In the genomic region with DNA sequence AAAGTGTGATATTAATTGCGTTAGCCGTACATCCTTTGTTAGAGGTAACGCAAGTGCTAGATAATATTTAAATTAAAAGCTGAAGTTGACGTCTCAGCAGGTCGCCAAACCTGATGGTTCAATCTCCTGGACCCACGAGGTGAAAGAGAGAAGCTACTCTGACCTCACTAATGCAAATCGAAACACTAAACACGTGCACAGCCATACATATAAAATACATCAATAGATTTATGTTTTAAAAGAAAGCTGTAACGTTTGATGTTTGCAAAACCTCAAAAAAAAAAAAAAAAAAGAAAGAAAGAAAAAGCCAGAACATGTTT, we compare ENCODE assay signal across 9 mouse cellular contexts. TPM values are rescaled to one million over a fixed set of nuclear protein-coding genes. Genes with fewer than 3 reads are reported as not detected.
DNase-seq lines count a peak whose midpoint lies in the region; TF ChIP-seq lines count a peak whose summit lies in the region.
"Had no signal": no experiment of that assay in that cellular context is flagged by ENCODE, and none has a peak within 500 bp of the region (broad histone marks: within the 10 kb centered on the region; RNA-seq: fewer than 3 reads in every experiment).

No protein-coding gene starts in this region.

- no peak for TF ChIP-seq RAD21 in CH12.LX (IDR thresholded peaks at IDR 0.05; ENCODE audit: low read depth, low read length)

- no peaks in the 10 kb centered on the region for H3K9me3 ChIP-seq in heart, embryonic 10.5 days
- no peaks in the 10 kb centered on the region for H3K9me3 ChIP-seq in CH12.LX (replicated peaks; ENCODE audit: low read length)
- no peaks in the 10 kb centered on the region for H3K9me3 ChIP-seq in hindbrain, embryonic 10.5 days
- no peaks in the 10 kb centered on the region for H3K9me3 ChIP-seq in midbrain, embryonic 10.5 days (replicated peaks)

- H3K79me2 ChIP-seq in CH12.LX (replicated peaks; ENCODE audit: control insufficient read depth, extremely low read depth, insufficient read depth, poor library complexity, severe bottlenecking) = peaks cover 24% of the 10 kb centered on the region

- intact Hi-C loops in gastrocnemius, postnatal 14 days (cut with DNase I; ENCODE audit: low total_unique reads) = no loop called here

- no peak for TF ChIP-seq EP300 in CH12.LX (IDR thresholded peaks at IDR 0.05; ENCODE audit: low read length)

- in situ Hi-C loops in CH12.LX (cut with MboI; ENCODE audit: low pct_ligation_motif_present, low pct_unique_long_range_greater_than_20kb, low sequenced_read_pairs) = no loop called here

- H3K27me3 ChIP-seq in heart, embryonic 10.5 days (ENCODE audit: insufficient read depth, poor library complexity, severe bottlenecking) = no peaks in the 10 kb centered on the region
- H3K27me3 ChIP-seq in CH12.LX (replicated peaks) = no peaks in the 10 kb centered on the region
- H3K27me3 ChIP-seq in hindbrain, embryonic 10.5 days (ENCODE audit: insufficient read depth, poor library complexity, severe bottlenecking) = no peaks in the 10 kb centered on the region
- no peaks in the 10 kb centered on the region for H3K27me3 ChIP-seq in midbrain, embryonic 10.5 days (ENCODE audit: low read depth, poor library complexity, severe bottlenecking)
- H3K27me3 ChIP-seq: Patski had no signal

- peaks cover 2% of the 10 kb centered on the region; the same call in 1 of the 2 replicates for H3K4me1 ChIP-seq in heart, embryonic 10.5 days
- H3K4me1 ChIP-seq in CH12.LX (ENCODE audit: control insufficient read depth in 1 of 2, insufficient read depth in 2 of 2) = peaks cover 5 to 40% of the 10 kb centered on the region in 2 experiments; a peak in 2 of 4 replicates
- peaks cover 10% of the 10 kb centered on the region; the same call in 1 of the 2 replicates for H3K4me1 ChIP-seq in hindbrain, embryonic 10.5 days (replicated peaks)
- H3K4me1 ChIP-seq in midbrain, embryonic 10.5 days = peaks cover 14% of the 10 kb centered on the region

- WGBS in heart, embryonic 10.5 days = 11% methylated on average over 9 of the region's 9 CpGs
- WGBS in hindbrain, embryonic 10.5 days = 13% methylated on average over 9 of the region's 9 CpGs
- WGBS in midbrain, embryonic 10.5 days = 16% methylated on average over 9 of the region's 9 CpGs

- H3K4me3 ChIP-seq in heart, embryonic 10.5 days = peak overlapping the region; percentile 82
- H3K4me3 ChIP-seq in CH12.LX (replicated peaks in 1 of 3; ENCODE audit: low read depth in 2 of 3, low read length in 2 of 3, poor library complexity in 1 of 3) = peak overlapping the region; percentile 60 to 95 (median 75)
- H3K4me3 ChIP-seq in hindbrain, embryonic 10.5 days = peak overlapping the region; percentile 83
- H3K4me3 ChIP-seq in midbrain, embryonic 10.5 days = peak overlapping the region; percentile 88

- dilution Hi-C loops in CH12.LX (cut with MboI; ENCODE audit: extremely low pct_ligation_motif_present, extremely low pct_unique_long_range_greater_than_20kb, low sequenced_read_pairs) = no loop called here

- no peak for DNase-seq in heart, embryonic 10.5 days (ENCODE audit: low spot score)
- DNase-seq in heart, adult 9 months (ENCODE audit: low spot score in 2 of 2) = no peak
- peak; percentile 55 for DNase-seq in CH12.LX (ENCODE audit: extremely low read depth)
- DNase-seq in hindbrain, embryonic 10.5 days (ENCODE audit: low spot score) = no peak
- DNase-seq in midbrain, embryonic 10.5 days (ENCODE audit: low spot score) = no peak
- DNase-seq in spleen, adult 18-20 months = no peak
- no peak for DNase-seq in right cerebral cortex, postnatal 4 days
- no peak for DNase-seq in gastrocnemius, postnatal 14 days

- H3K36me3 ChIP-seq in heart, embryonic 10.5 days = peaks cover 16% of the 10 kb centered on the region; the same call in 1 of the 2 replicates
- peaks cover 7 to 25% of the 10 kb centered on the region in 2 experiments for H3K36me3 ChIP-seq in CH12.LX (replicated peaks in 1 of 2; ENCODE audit: control insufficient read depth in 1 of 2, insufficient read depth in 1 of 2, low read length in 1 of 2)
- H3K36me3 ChIP-seq in hindbrain, embryonic 10.5 days = peaks cover 21% of the 10 kb centered on the region
- H3K36me3 ChIP-seq in midbrain, embryonic 10.5 days = peaks cover 22% of the 10 kb centered on the region

- TF ChIP-seq CTCF in CH12.LX (conservative IDR thresholded peaks at IDR 0.05 in 1 of 2, IDR thresholded peaks at IDR 0.05 in 1 of 2; ENCODE audit: low read depth in 2 of 2, low read length in 2 of 2) = no peak

- peak overlapping the region; percentile 90 for H3K9ac ChIP-seq in CH12.LX (ENCODE audit: insufficient read depth, low read depth)

- 0 out of 2 replicates have a peak overlapping the region, but pooled peaks have one; percentile 93 for H3K27ac ChIP-seq in heart, embryonic 10.5 days
- H3K27ac ChIP-seq in CH12.LX (ENCODE audit: insufficient read depth, low read depth) = no peak overlapping the region
- peak overlapping the region; percentile 95; the same call in 1 of the 2 replicates for H3K27ac ChIP-seq in hindbrain, embryonic 10.5 days
- H3K27ac ChIP-seq in midbrain, embryonic 10.5 days (replicated peaks) = no peak overlapping the region

- TF ChIP-seq POLR2A in CH12.LX (IDR thresholded peaks at IDR 0.05; ENCODE audit: low read depth, low read length) = no peak

- H3K4me2 ChIP-seq in CH12.LX (ENCODE audit: insufficient read depth, low read depth, poor library complexity, severe bottlenecking) = peak overlapping the region; percentile 91

TF ChIP-seq in CH12.LX, 34 proteins besides CTCF, POLR2A, EP300 and RAD21:
- TF ChIP-seq ZNF384 (IDR thresholded peaks at IDR 0.05; ENCODE audit: low read depth, low read length) (peak; percentile 20; the same call in 1 of the 2 replicates), TBP (conservative IDR thresholded peaks at IDR 0.05; ENCODE audit: low read depth, low read length) (no peak), SMC3 (IDR thresholded peaks at IDR 0.05; ENCODE audit: low read depth, low read length) (no peak), MAX (IDR thresholded peaks at IDR 0.05; ENCODE audit: low read length) (peak; percentile 87), CHD2 (IDR thresholded peaks at IDR 0.05; ENCODE audit: low read length) (no peak), SIN3A (IDR thresholded peaks at IDR 0.05; ENCODE audit: low read length) (peak; percentile 66; the same call in 1 of the 2 replicates), BHLHE40 (IDR thresholded peaks at IDR 0.05; ENCODE audit: low read depth, low read length) (peak; percentile 88), MXI1 (IDR thresholded peaks at IDR 0.05; ENCODE audit: low read depth, low read length) (peak; percentile 77), NRF1 (IDR thresholded peaks at IDR 0.05; ENCODE audit: low read depth, low read length) (no peak), MYC (IDR thresholded peaks at IDR 0.05; ENCODE audit: low read depth, low read length) (peak; percentile 97)

RNA-seq across cellular contexts. Expression of gene Tstd3, which starts 9.9 kb away (rescaled TPM):
- polyA plus RNA-seq in heart, embryonic 10.5 days (2016; fragmentation: Nextera tagmentation; extraction: Ambion mirVana) = 26.7 and 28.0 TPM in 2 replicates
- total RNA-seq in CH12.LX (2012; rRNA removed) (24.6 and 25.6 TPM in 2 replicates), CH12.LX (2014; rRNA removed) (51.0 and 57.1 TPM in 2 replicates)
- 37.2 and 39.9 TPM in 2 replicates for polyA plus RNA-seq in CH12.LX (2012; ENCODE audit: insufficient read length, low read depth)
- polyA plus RNA-seq in hindbrain, embryonic 10.5 days (2016; fragmentation: Nextera tagmentation; extraction: Ambion mirVana) = 25.7 and 27.3 TPM in 2 replicates
- 27.3 and 29.3 TPM in 2 replicates for polyA plus RNA-seq in midbrain, embryonic 10.5 days (2016; fragmentation: Nextera tagmentation; extraction: Ambion mirVana)
- total RNA-seq in gastrocnemius, postnatal 14 days (2021) = 10 to 100 TPM; 10.5 to 11.4 TPM

RNA-seq across cellular contexts. Expression of gene Usp45, which starts 9.9 kb away (rescaled TPM):
- 8.9 and 9.5 TPM in 2 replicates for polyA plus RNA-seq in heart, embryonic 10.5 days (2016; fragmentation: Nextera tagmentation; extraction: Ambion mirVana)
- total RNA-seq in CH12.LX (2012; rRNA removed) (17.4 and 17.5 TPM in 2 replicates), CH12.LX (2014; rRNA removed) (30.6 and 37.0 TPM in 2 replicates)
- 16.7 and 23.3 TPM in 2 replicates for polyA plus RNA-seq in CH12.LX (2012; ENCODE audit: insufficient read length, low read depth)
- 9.3 and 9.4 TPM in 2 replicates for polyA plus RNA-seq in hindbrain, embryonic 10.5 days (2016; fragmentation: Nextera tagmentation; extraction: Ambion mirVana)
- polyA plus RNA-seq in midbrain, embryonic 10.5 days (2016; fragmentation: Nextera tagmentation; extraction: Ambion mirVana) = 10.5 and 10.9 TPM in 2 replicates
- total RNA-seq in gastrocnemius, postnatal 14 days (2021) = 10 to 100 TPM; 12.2 to 13.4 TPM

RNA-seq across cellular contexts. Expression of gene Ccnc, which starts 49.4 kb away (rescaled TPM):
- polyA plus RNA-seq in heart, embryonic 10.5 days (2016; fragmentation: Nextera tagmentation; extraction: Ambion mirVana) = 31.2 and 36.0 TPM in 2 replicates
- total RNA-seq in CH12.LX (2012; rRNA removed) = 20.7 and 22.7 TPM in 2 replicates
- 61.4 and 73.0 TPM in 2 replicates for total RNA-seq in CH12.LX (2014; rRNA removed)
- 24.4 and 32.3 TPM in 2 replicates for polyA plus RNA-seq in CH12.LX (2012; ENCODE audit: insufficient read length, low read depth)
- polyA plus RNA-seq in hindbrain, embryonic 10.5 days (2016; fragmentation: Nextera tagmentation; extraction: Ambion mirVana) = 59.9 and 65.1 TPM in 2 replicates
- polyA plus RNA-seq in midbrain, embryonic 10.5 days (2016; fragmentation: Nextera tagmentation; extraction: Ambion mirVana) = 67.5 and 67.9 TPM in 2 replicates
- 10 to 100 TPM in 1 of 2 experiments, 1 to 10 TPM in 1; 8.8 to 12.2 TPM for total RNA-seq in gastrocnemius, postnatal 14 days (2021)

Comparison
In these comparisons a context has a peak if more than half of its experiments do, and no peak if none do; other contexts are left out.
1. H3K27ac ChIP-seq: peak in heart, embryonic 10.5 days (single experiment) and hindbrain, embryonic 10.5 days (single experiment); none in CH12.LX (single experiment) and midbrain, embryonic 10.5 days (single experiment).
2. Peak in every context shown above with its lines, with median percentiles within 50 percentile points of each other: H3K4me3 ChIP-seq.